21 mouse cellular contexts compared by ENCODE assay signal in the genomic region with DNA sequence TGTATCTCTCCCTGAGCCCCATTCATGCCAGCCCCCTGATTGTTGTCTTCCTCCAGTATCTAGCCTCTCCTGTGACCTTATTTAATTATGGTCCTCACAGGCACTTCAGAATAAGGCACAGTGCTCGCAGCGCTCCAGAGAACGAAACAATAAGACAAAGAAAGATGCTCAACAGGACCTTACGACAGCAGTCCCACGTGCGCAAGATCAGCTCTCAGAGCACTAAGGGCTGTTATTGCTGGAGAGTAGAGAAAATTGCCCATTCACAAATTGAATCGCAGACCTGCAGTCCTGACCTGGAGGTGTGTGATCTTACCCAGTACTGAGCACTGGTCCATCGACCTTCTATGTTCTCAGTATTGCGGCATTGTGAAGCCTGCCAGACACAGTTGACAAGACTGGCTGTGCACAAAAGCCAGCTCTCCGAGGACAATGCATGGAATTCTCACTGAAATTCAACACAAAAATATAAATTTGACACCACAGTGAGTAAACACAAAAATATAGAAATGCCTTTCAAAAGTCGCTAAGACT.
DNase-seq lines count a peak whose midpoint lies in the region; ATAC-seq and TF ChIP-seq lines count a peak whose summit lies in the region.
"Had no signal": no experiment of that assay in that cellular context is flagged by ENCODE, and none has a peak within 500 bp of the region (broad histone marks: within the 10 kb centered on the region; RNA-seq: fewer than 3 reads in every experiment).

No protein-coding gene starts in this region.

- ATAC-seq in forebrain, postnatal 0 days, result no peak
- peak; percentile 73; the same call in 1 of the 2 replicates for ATAC-seq in embryonic facial prominence, embryonic 12.5 days (ENCODE audit: insufficient number of reproducible peaks, insufficient read depth, low FRiP score, low TSS enrichment)
- peak; percentile 30; the same call in 1 of the 2 replicates for ATAC-seq in forebrain, embryonic 16.5 days
- ATAC-seq in hindbrain, embryonic 16.5 days, result 0 out of 2 replicates have a peak, but pooled peaks have one; percentile 37

- H3K36me3 ChIP-seq in forebrain, embryonic 10.5 days (replicated peaks), result no peaks in the 10 kb centered on the region
- no peaks in the 10 kb centered on the region for H3K36me3 ChIP-seq in forebrain, postnatal 0 days (ENCODE audit: insufficient read depth)
- no peaks in the 10 kb centered on the region for H3K36me3 ChIP-seq in embryonic facial prominence, embryonic 12.5 days
- H3K36me3 ChIP-seq in forebrain, embryonic 16.5 days (ENCODE audit: control insufficient read depth, insufficient read depth), result no peaks in the 10 kb centered on the region
- H3K36me3 ChIP-seq in hindbrain, embryonic 16.5 days (ENCODE audit: control insufficient read depth, insufficient read depth, low read length), result no peaks in the 10 kb centered on the region
- H3K36me3 ChIP-seq: limb, embryonic 15.5 days; midbrain, embryonic 12.5 days; neural tube, embryonic 12.5 days had no signal

- no peak overlapping the region for H3K9ac ChIP-seq in forebrain, postnatal 0 days
- no peak overlapping the region for H3K9ac ChIP-seq in embryonic facial prominence, embryonic 12.5 days
- no peak overlapping the region for H3K9ac ChIP-seq in forebrain, embryonic 16.5 days (replicated peaks; ENCODE audit: low read depth, low read length)
- no peak overlapping the region for H3K9ac ChIP-seq in hindbrain, embryonic 16.5 days (ENCODE audit: low read depth, low read length)
- H3K9ac ChIP-seq: limb, embryonic 15.5 days; liver, embryonic 14.5 days; lung, embryonic 14.5 days; midbrain, embryonic 12.5 days; neural tube, embryonic 12.5 days had no signal

- DNase-seq in forebrain, embryonic 10.5 days (ENCODE audit: extremely low spot score, low spot score), result no peak
- DNase-seq in forebrain, postnatal 0 days, result no peak
- DNase-seq in kidney, postnatal 36 days, result no peak
- no peak for DNase-seq in thymus, postnatal 14 days
- DNase-seq in cerebellum, adult 11 months, result no peak
- DNase-seq: cerebellum, adult 18-20 months; cerebellum, postnatal 25 days; gastrocnemius, postnatal 36 days; kidney, adult 11 months; left cerebral cortex, postnatal 4 days; lung, embryonic 14.5 days; right cerebral cortex, postnatal 4 days; thymus, postnatal 4 days had no signal

- TF ChIP-seq CTCF in forebrain, postnatal 0 days (IDR thresholded peaks at IDR 0.05; ENCODE audit: low read depth), result no peak

- WGBS in forebrain, embryonic 10.5 days, result 62% methylated on average over 11 of the region's 11 CpGs
- 42% methylated on average over 11 of the region's 11 CpGs for WGBS in forebrain, postnatal 0 days
- WGBS in embryonic facial prominence, embryonic 12.5 days, result 69% methylated on average over 11 of the region's 11 CpGs
- WGBS in forebrain, embryonic 16.5 days, result 33% methylated on average over 11 of the region's 11 CpGs
- WGBS in hindbrain, embryonic 16.5 days, result 25% methylated on average over 11 of the region's 11 CpGs

- no peak overlapping the region for H3K4me2 ChIP-seq in forebrain, postnatal 0 days (ENCODE audit: low read depth)
- no peak overlapping the region for H3K4me2 ChIP-seq in embryonic facial prominence, embryonic 12.5 days (replicated peaks)
- no peak overlapping the region for H3K4me2 ChIP-seq in forebrain, embryonic 16.5 days (ENCODE audit: low read length)
- no peak overlapping the region for H3K4me2 ChIP-seq in hindbrain, embryonic 16.5 days (ENCODE audit: low read length)
- H3K4me2 ChIP-seq: limb, embryonic 15.5 days; lung, embryonic 14.5 days; midbrain, embryonic 12.5 days; neural tube, embryonic 12.5 days had no signal

- no peaks in the 10 kb centered on the region for H3K9me3 ChIP-seq in forebrain, embryonic 10.5 days
- H3K9me3 ChIP-seq in forebrain, postnatal 0 days (ENCODE audit: low read length), result no peaks in the 10 kb centered on the region
- H3K9me3 ChIP-seq in embryonic facial prominence, embryonic 12.5 days, result no peaks in the 10 kb centered on the region
- H3K9me3 ChIP-seq in forebrain, embryonic 16.5 days (ENCODE audit: control insufficient read depth, low read length), result no peaks in the 10 kb centered on the region
- H3K9me3 ChIP-seq in hindbrain, embryonic 16.5 days (ENCODE audit: control insufficient read depth, low read length), result no peaks in the 10 kb centered on the region
- H3K9me3 ChIP-seq: limb, embryonic 15.5 days; midbrain, embryonic 12.5 days had no signal

- no peak overlapping the region for H3K4me3 ChIP-seq in forebrain, embryonic 10.5 days
- H3K4me3 ChIP-seq in forebrain, postnatal 0 days (ENCODE audit: low read depth, low read length), result no peak overlapping the region
- H3K4me3 ChIP-seq in embryonic facial prominence, embryonic 12.5 days, result no peak overlapping the region
- no peak overlapping the region for H3K4me3 ChIP-seq in forebrain, embryonic 16.5 days (replicated peaks; ENCODE audit: low read length)
- H3K4me3 ChIP-seq in hindbrain, embryonic 16.5 days (ENCODE audit: low read length), result no peak overlapping the region
- H3K4me3 ChIP-seq: limb, embryonic 15.5 days; midbrain, embryonic 12.5 days; neural tube, embryonic 12.5 days had no signal

- peaks cover 49% of the 10 kb centered on the region for H3K4me1 ChIP-seq in forebrain, embryonic 10.5 days
- 0 out of 2 replicates have a peak, but pooled peaks cover 8% of the 10 kb centered on the region for H3K4me1 ChIP-seq in forebrain, postnatal 0 days (ENCODE audit: insufficient read depth)
- peaks cover 3% of the 10 kb centered on the region; the same call in 1 of the 2 replicates for H3K4me1 ChIP-seq in embryonic facial prominence, embryonic 12.5 days
- H3K4me1 ChIP-seq in forebrain, embryonic 16.5 days (replicated peaks; ENCODE audit: control insufficient read depth, insufficient read depth, low read length), result peaks cover 7% of the 10 kb centered on the region; the same call in 1 of the 2 replicates
- H3K4me1 ChIP-seq in hindbrain, embryonic 16.5 days (ENCODE audit: control insufficient read depth, insufficient read depth, low read depth, low read length), result peaks cover 6% of the 10 kb centered on the region
- H3K4me1 ChIP-seq: limb, embryonic 15.5 days had no signal

- 0 out of 2 replicates have a peak overlapping the region, but pooled peaks have one; percentile 25 for H3K27ac ChIP-seq in forebrain, embryonic 10.5 days
- H3K27ac ChIP-seq in forebrain, postnatal 0 days (ENCODE audit: low read depth, low read length), result no peak overlapping the region
- H3K27ac ChIP-seq in embryonic facial prominence, embryonic 12.5 days, result no peak overlapping the region
- H3K27ac ChIP-seq in forebrain, embryonic 16.5 days (ENCODE audit: low read length), result no peak overlapping the region
- H3K27ac ChIP-seq in hindbrain, embryonic 16.5 days (ENCODE audit: low read depth, low read length), result no peak overlapping the region
- H3K27ac ChIP-seq: kidney, postnatal 0 days; limb, embryonic 15.5 days; liver, embryonic 14.5 days; midbrain, embryonic 12.5 days; neural tube, embryonic 12.5 days had no signal

- H3K27me3 ChIP-seq in forebrain, embryonic 10.5 days (ENCODE audit: poor library complexity, severe bottlenecking), result peaks cover 64% of the 10 kb centered on the region
- H3K27me3 ChIP-seq in forebrain, postnatal 0 days (ENCODE audit: insufficient read depth, low read length), result no peaks in the 10 kb centered on the region
- no peaks in the 10 kb centered on the region for H3K27me3 ChIP-seq in embryonic facial prominence, embryonic 12.5 days
- H3K27me3 ChIP-seq in forebrain, embryonic 16.5 days (replicated peaks; ENCODE audit: control insufficient read depth, insufficient read depth, low read length), result no peaks in the 10 kb centered on the region
- H3K27me3 ChIP-seq in hindbrain, embryonic 16.5 days (replicated peaks; ENCODE audit: control insufficient read depth, insufficient read depth, low read length), result peaks cover 2% of the 10 kb centered on the region; the same call in 1 of the 2 replicates
- H3K27me3 ChIP-seq: limb, embryonic 15.5 days; neural tube, embryonic 12.5 days had no signal
